In the genomic region with DNA sequence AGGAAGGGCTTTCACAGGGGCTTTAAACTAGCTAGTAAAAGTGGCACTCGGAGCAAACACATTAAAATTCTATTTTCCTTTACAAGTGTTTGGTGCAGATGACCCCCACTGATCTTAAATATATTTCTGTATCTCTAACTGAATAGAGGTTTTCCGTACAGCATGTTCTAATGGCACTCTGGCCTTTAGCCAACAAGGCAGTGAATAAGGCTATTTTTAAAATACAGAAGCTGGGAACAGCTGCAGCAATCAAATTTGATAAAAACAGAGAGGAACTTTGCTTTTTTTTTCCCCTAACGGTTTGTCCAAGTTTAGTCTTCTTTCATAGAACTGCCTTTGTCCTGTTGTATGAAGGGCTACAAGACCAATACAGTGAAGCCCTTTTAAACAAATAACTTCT, we compare ENCODE assay signal across 11 mouse cellular contexts.
A peak's percentile ranks its signal among the peaks of the same experiment; 100 is the strongest.
DNase-seq lines count a peak whose midpoint lies in the region; ATAC-seq and TF ChIP-seq lines count a peak whose summit lies in the region.
"Had no signal": no experiment of that assay in that cellular context is flagged by ENCODE, and none has a peak within 500 bp of the region (broad histone marks: within the 10 kb centered on the region; RNA-seq: fewer than 3 reads in every experiment).

No protein-coding gene starts in this region.

- H3K9me3 ChIP-seq in forebrain, embryonic 14.5 days (replicated peaks; ENCODE audit: control insufficient read depth, low read length) = no peaks in the 10 kb centered on the region
- no peaks in the 10 kb centered on the region for H3K9me3 ChIP-seq in forebrain, embryonic 16.5 days (ENCODE audit: control insufficient read depth, low read length)
- H3K9me3 ChIP-seq: limb, embryonic 13.5 days had no signal

- 7% methylated on average over 3 of the region's 3 CpGs for WGBS in forebrain, embryonic 14.5 days
- 7% methylated on average over 3 of the region's 3 CpGs for WGBS in forebrain, embryonic 16.5 days

- no peak overlapping the region for H3K4me2 ChIP-seq in forebrain, embryonic 14.5 days (ENCODE audit: low read length)
- no peak overlapping the region for H3K4me2 ChIP-seq in forebrain, embryonic 16.5 days (ENCODE audit: low read length)
- H3K4me2 ChIP-seq: limb, embryonic 13.5 days had no signal

- no peak for ATAC-seq in forebrain, embryonic 14.5 days
- no peak for ATAC-seq in forebrain, embryonic 16.5 days

- no peak for TF ChIP-seq POLR2A in brain, embryonic 14.5 days (IDR thresholded peaks at IDR 0.05; ENCODE audit: borderline replicate concordance, extremely low read depth, insufficient read depth, insufficient read length, poor library complexity, severe bottlenecking)

- peak; percentile 71 for DNase-seq in forebrain, embryonic 14.5 days (ENCODE audit: low spot score)
- peak; percentile 8 for DNase-seq in layer of hippocampus, adult 11-12 months (ENCODE audit: low spot score)
- no peak for DNase-seq in layer of hippocampus, postnatal 25 days (ENCODE audit: extremely low spot score in 1 of 2, low spot score in 1 of 2)
- peak; percentile 76 for DNase-seq in brain, embryonic 14.5 days (ENCODE audit: low read depth)
- peak; percentile 55 for DNase-seq in lung, postnatal 10 days
- DNase-seq in urinary bladder, adult 2 months (ENCODE audit: low spot score) = no peak
- no peak for DNase-seq in cerebellum, postnatal 25 days
- DNase-seq: gastrocnemius, postnatal 25 days; thymus, postnatal 25 days had no signal

- no peak overlapping the region for H3K4me3 ChIP-seq in forebrain, embryonic 14.5 days (ENCODE audit: low read depth, low read length)
- no peak overlapping the region for H3K4me3 ChIP-seq in forebrain, embryonic 16.5 days (replicated peaks; ENCODE audit: low read length)
- H3K4me3 ChIP-seq: limb, embryonic 13.5 days had no signal

- TF ChIP-seq CTCF in brain, embryonic 14.5 days (IDR thresholded peaks at IDR 0.05; ENCODE audit: borderline replicate concordance, extremely low read depth, insufficient read depth, insufficient read length) = no peak

- no peaks in the 10 kb centered on the region for H3K36me3 ChIP-seq in forebrain, embryonic 14.5 days (ENCODE audit: control insufficient read depth, insufficient read depth, low read length)
- no peaks in the 10 kb centered on the region for H3K36me3 ChIP-seq in forebrain, embryonic 16.5 days (ENCODE audit: control insufficient read depth, insufficient read depth)
- H3K36me3 ChIP-seq: limb, embryonic 13.5 days had no signal

- no peak overlapping the region for H3K9ac ChIP-seq in forebrain, embryonic 14.5 days (ENCODE audit: low read length)
- H3K9ac ChIP-seq in forebrain, embryonic 16.5 days (replicated peaks; ENCODE audit: low read depth, low read length) = no peak overlapping the region
- H3K9ac ChIP-seq: limb, embryonic 13.5 days had no signal

- H3K4me1 ChIP-seq in forebrain, embryonic 14.5 days (ENCODE audit: control insufficient read depth, insufficient read depth, low read length) = peaks cover 10% of the 10 kb centered on the region
- H3K4me1 ChIP-seq in forebrain, embryonic 16.5 days (replicated peaks; ENCODE audit: control insufficient read depth, insufficient read depth, low read length) = peaks cover 8% of the 10 kb centered on the region
- H3K4me1 ChIP-seq: limb, embryonic 13.5 days had no signal

- H3K27me3 ChIP-seq in forebrain, embryonic 14.5 days (replicated peaks; ENCODE audit: control insufficient read depth, insufficient read depth, low read length) = no peaks in the 10 kb centered on the region
- H3K27me3 ChIP-seq in forebrain, embryonic 16.5 days (replicated peaks; ENCODE audit: control insufficient read depth, insufficient read depth, low read length) = no peaks in the 10 kb centered on the region
- H3K27me3 ChIP-seq: limb, embryonic 13.5 days had no signal

- H3K27ac ChIP-seq in forebrain, embryonic 14.5 days (ENCODE audit: low read depth, low read length) = no peak overlapping the region
- H3K27ac ChIP-seq in forebrain, embryonic 16.5 days (ENCODE audit: low read length) = no peak overlapping the region
- H3K27ac ChIP-seq: limb, embryonic 13.5 days had no signal

Comparison
In these comparisons a context has a peak if more than half of its experiments do, and no peak if none do; other contexts are left out.
1. DNase-seq: peak in forebrain, embryonic 14.5 days (single experiment), layer of hippocampus, adult 11-12 months (single experiment), brain, embryonic 14.5 days (single experiment) and lung, postnatal 10 days (single experiment); none in layer of hippocampus, postnatal 25 days (0 of 2), urinary bladder, adult 2 months (single experiment) and cerebellum, postnatal 25 days (0 of 2).